Mouse (Mus musculus) midbrain, embryonic 13.5 days (tissue): ENCODE results near the gene Dicer1. TPM values are rescaled to one million over a fixed set of nuclear protein-coding genes. Genes with fewer than 3 reads are reported as not detected.
A peak's percentile ranks its signal among the peaks of the same experiment; 100 is the strongest.
"Not testable (repeated sequence)": the region's sequence is repeated elsewhere in the genome, so short reads cannot be mapped to it uniquely, and the experiment has no call there.

Experiments
- ATAC-seq: fragments of 200-750 bp; cut with Nextera tagmentation; 2 replicates; pipeline ENCODE4 v1.8.0; 2017; ENCODE audit warnings: mild to moderate bottlenecking, moderate TSS enrichment, moderate library complexity
- H3K27ac ChIP-seq: fragments of 300-500 bp; sonication (generic); 2 replicates; pipeline ENCODE4 v1.5.1; 2015; ENCODE audit warnings: inconsistent platforms, mild to moderate bottlenecking, moderate library complexity
- H3K27me3 ChIP-seq: fragments of 300-500 bp; sonication (generic); 2 replicates; pipeline ENCODE4 v1.6.1; 2015; ENCODE audit warnings: mild to moderate bottlenecking, inconsistent platforms
- H3K36me3 ChIP-seq: fragments of 300-500 bp; sonication (generic); 2 replicates; pipeline ENCODE4 v1.6.1; 2015; ENCODE audit warnings: mild to moderate bottlenecking, inconsistent platforms
- H3K4me1 ChIP-seq: fragments of 300-500 bp; sonication (generic); replicated peaks from 2 replicates; pipeline ENCODE4 v1.6.1; 2015; ENCODE audit warnings: inconsistent platforms
- H3K4me2 ChIP-seq: fragments of 300-500 bp; sonication (generic); replicated peaks from 2 replicates; pipeline ENCODE4 v1.6.1; 2015; ENCODE audit warnings: moderate library complexity, mild to moderate bottlenecking, inconsistent platforms
- H3K4me3 ChIP-seq: fragments of 300-500 bp; sonication (generic); replicated peaks from 2 replicates; pipeline ENCODE4 v1.5.1; 2015; ENCODE audit warnings: mild to moderate bottlenecking, inconsistent platforms
- H3K9ac ChIP-seq: fragments of 300-500 bp; sonication (generic); replicated peaks from 2 replicates; pipeline ENCODE4 v1.6.1; 2015; ENCODE audit warnings: mild to moderate bottlenecking, inconsistent platforms
- H3K9me3 ChIP-seq: fragments of 300-500 bp; sonication (generic); 2 replicates; pipeline ENCODE4 v1.6.1; 2016; ENCODE audit warnings: mild to moderate bottlenecking, inconsistent platforms
- WGBS: fragments of 180-500 bp; shearing (Covaris S2); methylation state at CpG from one replicate; pipeline ENCODE4 v1.1.7; 2015; 5-methylcytosine and 5-hydroxymethylcytosine counted together
- polyA plus RNA-seq: library from polyadenylated mRNA; unstranded; fragments of >200 nt; fragmentation: Nextera tagmentation; extraction: Ambion mirVana; gene quantifications from 2 replicates; pipeline ENCODE4 v1.2.1, GENCODE M21; 2015

Gene Dicer1
- polyA plus RNA-seq, 1 experiment from 2014 or later: 53.9 TPM

DNA sequence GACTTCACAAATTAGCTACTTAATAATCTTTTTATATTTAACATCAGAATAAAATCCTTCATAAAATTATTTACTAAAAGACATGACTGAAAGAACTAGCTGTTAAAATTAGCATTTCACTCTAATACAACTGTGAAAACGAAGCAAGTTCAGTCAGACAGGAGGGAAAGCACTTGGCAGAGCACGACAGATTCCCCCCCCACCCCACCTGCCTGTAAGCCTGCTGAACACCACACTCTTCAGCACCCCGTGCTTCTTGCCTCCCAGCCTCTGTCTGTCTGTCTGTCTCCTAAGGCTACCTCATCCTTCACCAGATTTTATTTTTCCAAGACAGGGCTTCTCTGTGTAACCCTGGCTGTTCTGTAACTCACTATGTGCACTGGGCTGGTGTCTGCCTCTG is 12.8 kb downstream of the Dicer1 start:
- no peak overlapping the region for H3K4me2 ChIP-seq
- no peak overlapping the region for H3K4me3 ChIP-seq
- H3K36me3 ChIP-seq: no peaks in the 10 kb centered on the region
- H3K27me3 ChIP-seq: no peaks in the 10 kb centered on the region
- no peak overlapping the region for H3K27ac ChIP-seq
- H3K9ac ChIP-seq: 0 out of 2 replicates have a peak overlapping the region, but pooled peaks have one; percentile 39
- H3K9me3 ChIP-seq: no peaks in the 10 kb centered on the region
- 49% methylated on average over 3 of the region's 3 CpGs for WGBS
- H3K4me1 ChIP-seq: peaks cover 81% of the 10 kb centered on the region
- ATAC-seq: 0 out of 2 replicates have a peak, but pooled peaks have one; percentile 12

DNA sequence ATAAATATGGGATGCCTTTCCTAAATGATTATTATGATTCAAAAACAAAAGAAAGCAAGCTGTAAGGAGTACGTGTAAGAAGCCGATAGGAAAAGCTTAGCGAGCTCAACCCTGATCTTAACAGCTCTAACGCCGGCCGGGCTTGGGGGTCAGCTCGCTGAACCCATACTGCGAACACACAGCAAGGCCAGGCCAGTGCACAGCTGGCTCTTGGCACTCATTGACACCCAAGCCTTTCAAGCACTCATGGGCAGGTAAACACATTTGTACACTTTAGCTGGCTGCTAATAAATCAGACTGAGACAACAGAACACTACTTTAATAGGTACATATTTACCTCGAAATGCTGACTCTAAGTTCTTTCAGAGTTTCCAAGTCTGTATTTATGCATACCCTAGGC is 13.3 kb downstream of the Dicer1 start:
- Histone ChIP-seq H3K9me3 (no peaks in the 10 kb centered on the region), H3K27ac (no peak overlapping the region), H3K4me2 (no peak overlapping the region), H3K27me3 (no peaks in the 10 kb centered on the region), H3K9ac (no peak overlapping the region), H3K36me3 (no peaks in the 10 kb centered on the region), H3K4me3 (no peak overlapping the region), H3K4me1 (peaks cover 81% of the 10 kb centered on the region)
- 63% methylated on average over 9 of the region's 9 CpGs for WGBS
- ATAC-seq: no peak

DNA sequence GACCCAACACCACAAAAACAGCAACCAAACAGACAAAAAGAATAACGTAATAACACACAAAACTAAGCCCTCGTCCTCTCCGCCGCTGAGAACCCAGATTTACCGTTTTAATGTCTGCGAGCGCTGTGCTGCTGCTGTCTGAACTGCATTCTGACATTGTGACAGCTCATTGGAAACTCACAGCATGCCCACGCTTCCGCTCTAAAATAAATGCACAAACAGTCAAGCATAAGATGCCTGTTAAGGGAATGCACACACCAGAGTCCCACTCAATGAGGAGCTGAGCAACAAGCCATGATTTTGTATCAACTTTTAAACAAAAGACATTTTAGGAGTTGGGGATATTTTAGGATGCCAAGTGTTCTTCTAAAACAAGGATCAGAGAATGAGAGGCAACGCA is 14.1 kb downstream of the Dicer1 start:
- H3K4me2 ChIP-seq: no peak overlapping the region
- ATAC-seq: no peak
- H3K27ac ChIP-seq: no peak overlapping the region
- H3K4me1 ChIP-seq: peaks cover 80% of the 10 kb centered on the region
- H3K9ac ChIP-seq: no peak overlapping the region
- no peaks in the 10 kb centered on the region; the same call in 1 of the 2 replicates for H3K27me3 ChIP-seq
- H3K9me3 ChIP-seq: no peaks in the 10 kb centered on the region
- H3K36me3 ChIP-seq: no peaks in the 10 kb centered on the region
- 62% methylated on average over 10 of the region's 10 CpGs for WGBS
- no peak overlapping the region for H3K4me3 ChIP-seq

DNA sequence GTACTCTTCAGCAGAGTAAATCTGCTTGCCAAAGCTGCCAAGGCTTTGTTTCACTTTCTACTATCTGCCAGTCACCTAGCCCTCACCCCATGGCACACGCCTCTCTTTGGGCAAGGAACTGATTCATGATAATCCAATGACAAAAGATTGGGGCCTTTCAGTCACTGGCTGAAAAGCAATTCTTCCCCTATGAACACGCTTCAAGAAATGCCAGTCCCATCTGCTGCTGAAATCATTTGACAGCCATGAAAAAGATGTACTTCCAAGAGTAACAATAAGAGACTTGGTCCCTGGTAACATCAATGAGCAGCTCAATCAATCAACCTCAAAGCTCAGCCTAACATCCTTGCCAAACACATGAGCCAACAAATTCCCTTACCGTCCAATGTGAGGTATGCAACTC is 15.8 kb downstream of the Dicer1 start:
- peak; percentile 56 for ATAC-seq
- H3K4me1 ChIP-seq: peaks cover 85% of the 10 kb centered on the region
- 13% methylated on average over 3 of the region's 3 CpGs for WGBS
- no peak overlapping the region for H3K27ac ChIP-seq
- H3K27me3 ChIP-seq: no peaks in the 10 kb centered on the region; the same call in 1 of the 2 replicates
- no peak overlapping the region for H3K4me3 ChIP-seq
- H3K9ac ChIP-seq: no peak overlapping the region
- H3K4me2 ChIP-seq: no peak overlapping the region
- H3K36me3 ChIP-seq: peaks cover 2% of the 10 kb centered on the region; the same call in 1 of the 2 replicates
- H3K9me3 ChIP-seq: no peaks in the 10 kb centered on the region

DNA sequence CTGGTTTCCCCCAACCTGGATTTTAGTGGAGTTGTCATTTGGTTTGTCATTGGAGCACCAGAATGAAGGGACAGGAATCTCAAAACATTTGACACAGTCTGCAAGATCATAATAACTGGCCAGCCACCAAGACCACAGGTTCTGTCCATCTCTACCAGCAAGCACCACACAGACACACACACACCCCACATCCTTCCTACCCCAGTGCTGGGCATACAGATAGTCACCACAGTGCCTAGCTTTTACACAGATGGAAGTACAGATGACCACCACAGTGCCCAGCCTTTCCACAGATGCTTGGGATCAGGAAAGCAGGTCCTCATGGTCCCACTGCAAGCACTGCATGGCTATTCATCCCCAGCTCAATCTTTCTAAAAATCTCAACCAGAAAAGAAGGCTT is 18.6 kb downstream of the Dicer1 start:
- H3K27me3 ChIP-seq: no peaks in the 10 kb centered on the region; the same call in 1 of the 2 replicates

DNA sequence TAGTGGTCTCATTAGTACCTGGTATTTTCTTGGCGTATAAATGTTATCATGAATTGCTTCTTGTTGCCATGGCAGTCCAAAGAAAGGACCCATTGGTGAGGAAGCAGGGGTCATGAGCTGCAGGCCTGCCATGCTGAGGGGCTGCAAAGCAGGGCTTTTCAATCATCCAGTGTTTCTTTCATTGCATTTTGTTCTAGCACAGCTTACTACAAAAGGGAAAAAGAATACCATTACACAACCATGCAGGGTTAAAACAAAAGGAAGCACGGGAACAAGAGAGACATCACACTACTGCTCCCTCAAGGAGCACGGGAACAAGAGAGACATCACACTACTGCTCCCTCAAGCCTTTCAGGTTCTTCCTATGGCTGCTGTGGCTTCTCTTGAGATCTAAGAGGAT is 20.0 kb downstream of the Dicer1 start:
- Histone ChIP-seq H3K9ac (no peak overlapping the region), H3K4me3 (no peak overlapping the region), H3K36me3 (peaks cover 42% of the 10 kb centered on the region), H3K27ac (no peak overlapping the region), H3K4me1 (peaks cover 52% of the 10 kb centered on the region), H3K4me2 (no peak overlapping the region), H3K27me3 (no peaks in the 10 kb centered on the region; the same call in 1 of the 2 replicates), H3K9me3 (no peaks in the 10 kb centered on the region)
- ATAC-seq: 0 out of 2 replicates have a peak, but pooled peaks have one; percentile 49
- 17% methylated on average over 3 of the region's 3 CpGs for WGBS

More for the DNA sequence above, 18.6 kb downstream of the Dicer1 start:
- no peak overlapping the region for H3K9ac ChIP-seq
- H3K9me3 ChIP-seq: no peaks in the 10 kb centered on the region
- peaks cover 28% of the 10 kb centered on the region for H3K36me3 ChIP-seq
- H3K4me2 ChIP-seq: no peak overlapping the region
- no peak for ATAC-seq
- H3K27ac ChIP-seq: no peak overlapping the region
- H3K4me1 ChIP-seq: peaks cover 63% of the 10 kb centered on the region
- no peak overlapping the region for H3K4me3 ChIP-seq

DNA sequence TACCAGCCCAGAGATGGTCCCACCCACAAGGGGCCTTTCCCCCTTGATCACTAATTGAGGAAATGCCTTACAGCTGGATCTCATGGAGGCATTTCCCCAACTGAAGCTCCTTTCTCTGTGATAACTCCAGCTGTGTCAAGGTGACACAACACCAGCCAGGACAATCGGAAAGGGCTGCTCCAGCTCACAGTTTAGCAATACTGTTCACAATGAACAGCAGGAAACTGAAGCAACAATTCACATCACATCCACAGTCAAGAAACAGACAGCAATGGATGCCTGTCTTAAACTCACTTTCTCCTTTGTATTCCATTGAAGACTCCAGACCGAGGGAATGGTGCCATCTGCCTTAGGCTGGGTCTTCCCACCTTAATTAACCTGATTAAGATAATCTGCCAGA is 25.3 kb downstream of the Dicer1 start:
- not testable (repeated sequence) for H3K27me3 ChIP-seq, H3K4me2 ChIP-seq, H3K4me1 ChIP-seq, ATAC-seq, H3K4me3 ChIP-seq, H3K9ac ChIP-seq, H3K9me3 ChIP-seq, H3K27ac ChIP-seq
- H3K36me3 ChIP-seq: peaks cover 74% of the 10 kb centered on the region
- 88% methylated on average over 2 of the region's 2 CpGs for WGBS

DNA sequence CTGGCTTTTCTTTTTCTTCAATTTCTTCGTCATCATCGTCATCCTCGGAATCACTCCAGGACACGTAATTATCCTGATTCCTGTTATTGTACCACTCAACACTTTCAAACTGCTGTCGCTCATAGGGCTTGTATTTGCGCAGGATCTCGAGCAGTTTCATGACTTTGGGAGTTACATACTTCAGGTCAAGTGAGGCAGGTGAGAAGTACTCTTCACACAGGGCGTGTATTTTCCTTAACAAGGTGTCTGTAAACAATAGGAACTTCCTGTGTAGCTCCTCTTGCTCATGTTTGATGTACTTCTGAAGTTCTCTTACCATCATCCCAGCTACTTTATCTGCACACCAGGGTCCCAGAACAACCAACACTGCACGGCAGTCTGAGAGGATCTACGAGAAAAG is 29.7 kb downstream of the Dicer1 start:
- H3K4me2 ChIP-seq: no peak overlapping the region
- H3K4me1 ChIP-seq: no peaks in the 10 kb centered on the region
- no peak overlapping the region for H3K4me3 ChIP-seq
- peaks cover 49% of the 10 kb centered on the region for H3K36me3 ChIP-seq
- 96% methylated on average over 10 of the region's 10 CpGs for whole genome bisulfite sequencing
- no peak for ATAC-seq
- H3K9me3 ChIP-seq: no peaks in the 10 kb centered on the region
- H3K9ac ChIP-seq: no peak overlapping the region
- no peaks in the 10 kb centered on the region for H3K27me3 ChIP-seq
- no peak overlapping the region for H3K27ac ChIP-seq

DNA sequence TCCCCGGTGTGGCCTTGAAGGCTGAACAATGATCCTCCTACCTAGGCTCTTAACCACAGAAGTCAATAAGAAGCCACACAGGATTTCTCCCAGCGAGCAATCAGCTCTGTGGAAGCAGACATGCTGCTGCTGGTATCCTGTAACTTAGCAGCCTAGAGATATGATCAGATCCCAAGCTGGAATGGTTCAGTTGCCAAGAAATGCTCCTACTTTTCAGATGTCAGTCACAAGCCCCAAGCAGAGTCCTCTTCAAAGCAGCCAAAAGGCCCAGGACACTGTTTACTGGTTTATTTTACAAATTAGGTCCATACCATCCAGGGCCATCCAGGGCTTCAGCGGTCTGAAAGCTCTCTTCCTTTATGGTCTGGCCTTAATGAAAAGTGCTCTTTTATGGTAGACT is 30.7 kb downstream of the Dicer1 start:
- Histone ChIP-seq H3K27ac (no peak overlapping the region), H3K4me2 (no peak overlapping the region), H3K4me3 (no peak overlapping the region), H3K9ac (no peak overlapping the region), H3K4me1 (no peaks in the 10 kb centered on the region), H3K9me3 (no peaks in the 10 kb centered on the region), H3K36me3 (peaks cover 47% of the 10 kb centered on the region), H3K27me3 (no peaks in the 10 kb centered on the region)
- 93% methylated on average over 3 of the region's 3 CpGs for WGBS
- no peak for ATAC-seq

DNA sequence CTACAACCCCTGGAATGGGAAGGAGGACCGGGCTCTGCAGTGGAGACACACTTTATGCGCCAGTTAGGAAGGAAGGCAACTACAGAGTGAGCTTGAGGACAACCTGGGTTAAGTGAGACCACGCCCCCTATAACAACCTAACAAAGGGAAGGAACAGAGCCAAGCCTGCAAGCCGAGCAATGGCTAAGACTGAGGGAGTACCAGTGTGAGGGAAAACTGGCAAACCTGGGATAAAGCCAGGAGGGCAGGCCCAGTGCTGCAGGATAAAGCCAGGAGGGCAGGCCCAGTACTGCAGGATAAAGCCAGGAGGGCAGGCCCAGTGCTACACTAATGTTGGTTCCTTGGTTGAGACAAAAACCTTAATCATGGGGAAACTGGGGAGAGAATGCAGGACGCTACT is 32.8 kb downstream of the Dicer1 start:
- H3K27me3 ChIP-seq: no peaks in the 10 kb centered on the region
- no peak overlapping the region for H3K4me2 ChIP-seq
- 80% methylated on average over 5 of the region's 5 CpGs for WGBS
- H3K9ac ChIP-seq: no peak overlapping the region
- H3K27ac ChIP-seq: no peak overlapping the region
- H3K9me3 ChIP-seq: no peaks in the 10 kb centered on the region
- ATAC-seq: no peak
- no peak overlapping the region for H3K4me3 ChIP-seq
- peaks cover 53% of the 10 kb centered on the region for H3K36me3 ChIP-seq
- H3K4me1 ChIP-seq: no peaks in the 10 kb centered on the region

DNA sequence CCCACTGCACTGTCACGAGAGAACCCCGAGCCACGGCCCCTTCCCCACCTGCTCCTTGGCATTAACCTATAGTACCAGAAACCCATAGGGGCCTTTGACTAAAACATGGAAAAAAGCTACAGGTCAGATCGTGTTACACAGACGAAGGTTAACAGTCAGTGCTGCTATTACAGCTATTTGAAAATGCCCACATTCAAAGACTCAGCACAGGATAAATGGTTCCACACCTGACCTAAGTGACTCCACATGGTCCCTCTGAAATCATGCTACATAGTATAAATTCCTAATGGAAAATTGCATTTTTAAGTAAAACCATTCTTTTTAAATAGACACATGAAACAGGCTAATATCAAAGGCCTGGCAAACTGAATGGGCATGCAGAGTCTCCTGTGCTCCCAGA is 35.3 kb downstream of the Dicer1 start:
- Histone ChIP-seq H3K36me3 (peaks cover 51% of the 10 kb centered on the region), H3K9ac (no peak overlapping the region), H3K9me3 (no peaks in the 10 kb centered on the region), H3K4me3 (no peak overlapping the region), H3K27me3 (no peaks in the 10 kb centered on the region), H3K4me2 (no peak overlapping the region), H3K27ac (no peak overlapping the region), H3K4me1 (no peaks in the 10 kb centered on the region)
- ATAC-seq: no peak
- 92% methylated on average over 5 of the region's 5 CpGs for WGBS

DNA sequence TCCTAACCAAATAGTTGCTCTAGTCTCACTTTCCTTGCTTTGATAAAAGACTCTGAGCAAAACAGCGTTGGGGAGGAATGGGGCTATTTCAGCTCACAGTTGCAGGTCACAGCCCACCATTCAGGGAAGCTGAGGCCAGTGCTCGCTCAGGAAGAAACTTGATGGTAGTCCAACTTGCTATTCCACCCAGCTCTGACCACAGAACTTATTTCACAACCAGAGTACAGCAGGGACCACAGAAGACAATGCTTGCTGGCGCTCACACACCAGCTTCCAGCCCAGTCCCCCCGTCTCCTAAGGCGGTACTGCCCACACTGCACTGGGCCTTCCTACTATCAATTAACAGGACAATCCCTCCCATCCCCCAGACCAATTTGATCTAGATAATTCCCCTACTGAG is 36.3 kb downstream of the Dicer1 start:
- no peak for ATAC-seq
- no peak overlapping the region for H3K4me2 ChIP-seq
- H3K9ac ChIP-seq: no peak overlapping the region
- H3K36me3 ChIP-seq: peaks cover 55% of the 10 kb centered on the region
- H3K4me3 ChIP-seq: no peak overlapping the region
- H3K27ac ChIP-seq: no peak overlapping the region
- H3K27me3 ChIP-seq: no peaks in the 10 kb centered on the region
- 95% methylated on average over 5 of the region's 5 CpGs for WGBS
- H3K9me3 ChIP-seq: no peaks in the 10 kb centered on the region
- no peaks in the 10 kb centered on the region for H3K4me1 ChIP-seq

DNA sequence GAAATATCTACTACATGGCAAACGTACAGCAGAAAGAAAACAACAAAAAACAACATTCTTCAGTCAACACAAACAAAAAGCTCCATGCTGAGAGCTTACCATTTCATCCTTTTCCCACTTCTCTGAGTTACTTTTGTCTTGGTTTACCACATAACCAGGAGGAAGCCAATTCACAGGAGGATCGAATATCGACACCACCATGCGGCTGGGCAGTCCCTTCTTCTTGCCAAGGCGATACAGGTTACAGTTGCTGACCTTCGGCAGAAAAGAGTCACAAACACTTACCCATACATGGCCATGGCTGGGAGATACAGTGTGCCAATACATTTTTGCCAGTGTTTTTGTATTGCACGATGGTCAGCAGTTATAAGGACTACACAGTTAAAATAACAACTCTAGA is 51.5 kb downstream of the Dicer1 start:
- ATAC-seq: no peak
- H3K36me3 ChIP-seq: peaks cover 74% of the 10 kb centered on the region
- H3K4me3 ChIP-seq: no peak overlapping the region
- no peaks in the 10 kb centered on the region for H3K27me3 ChIP-seq
- no peak overlapping the region for H3K9ac ChIP-seq
- H3K27ac ChIP-seq: no peak overlapping the region
- 74% methylated on average over 7 of the region's 7 CpGs for WGBS
- H3K4me1 ChIP-seq: peaks cover 7% of the 10 kb centered on the region; the same call in 1 of the 2 replicates
- no peaks in the 10 kb centered on the region for H3K9me3 ChIP-seq
- H3K4me2 ChIP-seq: no peak overlapping the region
